Comparison of ENCODE assay signal across 8 mouse cellular contexts in the genomic region with DNA sequence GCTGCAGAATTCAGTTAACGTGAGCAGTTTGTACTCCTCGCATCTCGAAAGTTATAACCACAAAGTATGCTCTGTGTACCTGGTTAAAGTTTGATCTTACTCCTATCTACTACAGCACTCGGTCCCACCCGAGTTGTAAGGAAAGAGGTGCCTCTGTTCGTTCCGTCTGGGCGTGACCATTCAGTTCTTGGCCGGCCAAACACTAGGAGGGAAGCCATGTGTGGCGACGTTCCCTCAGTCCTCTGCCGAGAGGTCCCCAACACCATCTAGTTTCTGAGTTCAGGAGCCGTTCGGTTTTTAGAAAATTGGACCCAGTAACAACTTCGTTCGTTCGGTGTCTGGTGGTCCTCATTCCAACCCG. TPM values are rescaled to one million over a fixed set of nuclear protein-coding genes. Genes with fewer than 3 reads are reported as not detected.
DNase-seq lines count a peak whose midpoint lies in the region; ATAC-seq and TF ChIP-seq lines count a peak whose summit lies in the region.

No protein-coding gene starts in this region.

- 37% methylated on average over 18 of the region's 18 CpGs for WGBS in heart, embryonic 12.5 days
- WGBS in forebrain, embryonic 16.5 days = 37% methylated on average over 18 of the region's 18 CpGs
- 30% methylated on average over 18 of the region's 18 CpGs for WGBS in liver, embryonic 15.5 days (ENCODE audit: insufficient replicate concordance)

- no peaks in the 10 kb centered on the region for H3K27me3 ChIP-seq in heart, embryonic 12.5 days (replicated peaks)
- H3K27me3 ChIP-seq in E14TG2a.4 (ENCODE audit: insufficient read depth, low read length) = no peaks in the 10 kb centered on the region
- H3K27me3 ChIP-seq in forebrain, embryonic 16.5 days (replicated peaks; ENCODE audit: control insufficient read depth, insufficient read depth, low read length) = no peaks in the 10 kb centered on the region
- H3K27me3 ChIP-seq in liver, embryonic 15.5 days = no peaks in the 10 kb centered on the region

- H3K27ac ChIP-seq in heart, embryonic 12.5 days (ENCODE audit: poor library complexity, severe bottlenecking) = no peak overlapping the region
- H3K27ac ChIP-seq in forebrain, embryonic 16.5 days (ENCODE audit: low read length) = peak overlapping the region; percentile 91
- H3K27ac ChIP-seq in liver, embryonic 15.5 days (replicated peaks) = peak overlapping the region; percentile 80

- DNase-seq in heart, adult 9 months (ENCODE audit: low spot score in 2 of 2) = no peak
- no peak for DNase-seq in gastrocnemius, adult 18-20 months (ENCODE audit: low spot score)
- DNase-seq in urinary bladder, postnatal 10 days (ENCODE audit: low spot score) = no peak
- DNase-seq in adipocyte (ENCODE audit: low spot score) = no peak

- peak overlapping the region; percentile 77 for H3K4me2 ChIP-seq in heart, embryonic 12.5 days
- peak overlapping the region; percentile 70 for H3K4me2 ChIP-seq in forebrain, embryonic 16.5 days (ENCODE audit: low read length)
- peak overlapping the region; percentile 87 for H3K4me2 ChIP-seq in liver, embryonic 15.5 days

- peak overlapping the region; percentile 93 for H3K9ac ChIP-seq in heart, embryonic 12.5 days
- H3K9ac ChIP-seq in forebrain, embryonic 16.5 days (replicated peaks; ENCODE audit: low read depth, low read length) = 0 out of 2 replicates have a peak overlapping the region, but pooled peaks have one; percentile 27
- H3K9ac ChIP-seq in liver, embryonic 15.5 days = peak overlapping the region; percentile 85

- ATAC-seq in heart, embryonic 12.5 days (ENCODE audit: insufficient number of reproducible peaks, low FRiP score) = no peak
- ATAC-seq in forebrain, embryonic 16.5 days = no peak; the same call in 1 of the 2 replicates
- peak; percentile 29; the same call in 1 of the 2 replicates for ATAC-seq in liver, embryonic 15.5 days (ENCODE audit: insufficient read depth)

- peaks cover 12% of the 10 kb centered on the region for H3K4me1 ChIP-seq in heart, embryonic 12.5 days (replicated peaks)
- peaks cover 48% of the 10 kb centered on the region for H3K4me1 ChIP-seq in E14TG2a.4 (replicated peaks; ENCODE audit: low read depth, low read length)
- H3K4me1 ChIP-seq in forebrain, embryonic 16.5 days (replicated peaks; ENCODE audit: control insufficient read depth, insufficient read depth, low read length) = peaks cover 15% of the 10 kb centered on the region
- peaks cover 23% of the 10 kb centered on the region for H3K4me1 ChIP-seq in liver, embryonic 15.5 days (replicated peaks)

- peak overlapping the region; percentile 98 for H3K4me3 ChIP-seq in heart, embryonic 12.5 days
- H3K4me3 ChIP-seq in E14TG2a.4 (replicated peaks; ENCODE audit: low read length) = peak overlapping the region; percentile 99
- peak overlapping the region; percentile 99 for H3K4me3 ChIP-seq in forebrain, embryonic 16.5 days (replicated peaks; ENCODE audit: low read length)
- H3K4me3 ChIP-seq in liver, embryonic 15.5 days (replicated peaks) = peak overlapping the region; percentile 84

- peaks cover 25% of the 10 kb centered on the region for H3K36me3 ChIP-seq in heart, embryonic 12.5 days
- peaks cover 41% of the 10 kb centered on the region for H3K36me3 ChIP-seq in E14TG2a.4 (ENCODE audit: insufficient read depth, low read length)
- H3K36me3 ChIP-seq in forebrain, embryonic 16.5 days (ENCODE audit: control insufficient read depth, insufficient read depth) = peaks cover 17% of the 10 kb centered on the region
- H3K36me3 ChIP-seq in liver, embryonic 15.5 days (replicated peaks) = peaks cover 31% of the 10 kb centered on the region

- no peak for TF ChIP-seq CTCF in E14TG2a.4 (conservative IDR thresholded peaks at IDR 0.05; ENCODE audit: low read length)

- H3K9me3 ChIP-seq in heart, embryonic 12.5 days (replicated peaks) = no peaks in the 10 kb centered on the region
- no peaks in the 10 kb centered on the region for H3K9me3 ChIP-seq in E14TG2a.4 (ENCODE audit: low read length)
- H3K9me3 ChIP-seq in forebrain, embryonic 16.5 days (ENCODE audit: control insufficient read depth, low read length) = no peaks in the 10 kb centered on the region
- no peaks in the 10 kb centered on the region for H3K9me3 ChIP-seq in liver, embryonic 15.5 days (replicated peaks)

RNA-seq across cellular contexts. Expression of a gene that starts 0.7 kb away (rescaled TPM):
- polyA plus RNA-seq in heart, embryonic 12.5 days (2016; fragmentation: Nextera tagmentation; extraction: Ambion mirVana) = 29.0 and 30.3 TPM in 2 replicates
- 21.7 and 22.7 TPM in 2 replicates for polyA plus RNA-seq in forebrain, embryonic 16.5 days (2015; fragmentation: Nextera tagmentation; extraction: Ambion mirVana)
- polyA plus RNA-seq in liver, embryonic 15.5 days (2015; fragmentation: Nextera tagmentation; extraction: Ambion mirVana) = 12.6 and 14.3 TPM in 2 replicates
- total RNA-seq in gastrocnemius, adult 18-20 months (2021) = 10 to 100 TPM; 14.2 to 16.0 TPM

RNA-seq across cellular contexts. Expression of a gene that starts 1.0 kb away (rescaled TPM):
- 0.63 and 0.69 TPM in 2 replicates for polyA plus RNA-seq in heart, embryonic 12.5 days (2016; fragmentation: Nextera tagmentation; extraction: Ambion mirVana)
- polyA plus RNA-seq in forebrain, embryonic 16.5 days (2015; fragmentation: Nextera tagmentation; extraction: Ambion mirVana) = 0.81 and 1.1 TPM in 2 replicates
- 0.20 TPM in 1 of 2 replicates, not detected in the other for polyA plus RNA-seq in liver, embryonic 15.5 days (2015; fragmentation: Nextera tagmentation; extraction: Ambion mirVana)
- not detected for total RNA-seq in gastrocnemius, adult 18-20 months (2021)

RNA-seq across cellular contexts. Expression of a gene that starts 28.0 kb away (rescaled TPM):
- polyA plus RNA-seq in heart, embryonic 12.5 days (2016; fragmentation: Nextera tagmentation; extraction: Ambion mirVana) = 0.22 and 0.26 TPM in 2 replicates
- 0.11 and 0.28 TPM in 2 replicates for polyA plus RNA-seq in forebrain, embryonic 16.5 days (2015; fragmentation: Nextera tagmentation; extraction: Ambion mirVana)
- 6.8 and 9.8 TPM in 2 replicates for polyA plus RNA-seq in liver, embryonic 15.5 days (2015; fragmentation: Nextera tagmentation; extraction: Ambion mirVana)
- total RNA-seq in gastrocnemius, adult 18-20 months (2021) = not detected

RNA-seq across cellular contexts. Expression of a gene that starts 36.3 kb away (rescaled TPM):
- 77.7 and 81.4 TPM in 2 replicates for polyA plus RNA-seq in heart, embryonic 12.5 days (2016; fragmentation: Nextera tagmentation; extraction: Ambion mirVana)
- polyA plus RNA-seq in forebrain, embryonic 16.5 days (2015; fragmentation: Nextera tagmentation; extraction: Ambion mirVana) = 75.5 and 90.3 TPM in 2 replicates
- 39.5 and 42.9 TPM in 2 replicates for polyA plus RNA-seq in liver, embryonic 15.5 days (2015; fragmentation: Nextera tagmentation; extraction: Ambion mirVana)
- total RNA-seq in gastrocnemius, adult 18-20 months (2021) = 10 to 100 TPM; 27.5 to 30.4 TPM

Comparison
In these comparisons a context has a peak if more than half of its experiments do, and no peak if none do; other contexts are left out.
1. H3K9ac ChIP-seq: peak in every context shown above with its lines; median percentile 93 in heart, embryonic 12.5 days; 85 in liver, embryonic 15.5 days; 27 in forebrain, embryonic 16.5 days.